Mouse (Mus musculus) brain, embryonic 14.5 days (tissue): Measurements from ENCODE around the gene Zfp366. TPM values are rescaled to one million over a fixed set of nuclear protein-coding genes. Genes with fewer than 3 reads are reported as not detected.

Experiments used
- DNase-seq: peaks from one replicate; pipeline ENCODE4 v3.0.0-alpha.2; 2011; ENCODE audit warnings: low read depth
- CTCF ChIP-seq: fragments of 200-500 bp; IDR thresholded peaks from 2 replicates; pipeline ENCODE4 v1.5.1; 2012; ENCODE audit warnings: inconsistent platforms, mild to moderate bottlenecking, moderate library complexity, borderline replicate concordance; ENCODE audit not compliant: insufficient read depth, insufficient read length; ENCODE audit errors: extremely low read depth
- POLR2A ChIP-seq: fragments of 200-500 bp; IDR thresholded peaks from 2 replicates; pipeline ENCODE4 v1.6.1; 2012; ENCODE audit warnings: mild to moderate bottlenecking, inconsistent platforms, borderline replicate concordance; ENCODE audit not compliant: poor library complexity, insufficient read depth, insufficient read length, severe bottlenecking; ENCODE audit errors: extremely low read depth
- polyA plus RNA-seq: library from polyadenylated mRNA; depleted of rRNA; stranded (reverse); fragments of >200 nt; gene quantifications from 2 replicates; pipeline ENCODE4 v1.2.3, GENCODE M21; 2012

The Zfp366 gene
- polyA plus RNA-seq, 1 experiment, result 4.4 TPM

DNA sequence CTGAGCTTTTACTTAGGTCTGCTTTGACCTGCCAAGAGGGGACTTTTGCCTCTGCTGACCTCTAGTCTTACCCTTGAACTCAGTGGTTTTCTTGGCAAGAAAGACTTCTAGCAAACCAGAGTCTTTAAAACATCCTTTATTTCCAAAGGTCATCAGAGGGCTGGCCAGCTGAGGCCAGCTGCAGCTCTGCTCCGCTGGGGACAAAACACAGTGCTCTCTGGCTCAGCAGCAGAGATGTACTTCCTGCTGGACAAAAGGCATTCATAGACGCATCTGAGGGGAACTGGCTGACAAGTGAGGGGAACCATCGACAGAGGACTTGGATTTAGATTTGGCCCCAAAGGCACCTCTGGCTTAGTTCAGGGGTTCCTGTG lies 45.9 kb downstream of the Zfp366 start:
- TF ChIP-seq POLR2A, result no peak
- TF ChIP-seq CTCF, result no peak
- DNase-seq, result no peak

DNA sequence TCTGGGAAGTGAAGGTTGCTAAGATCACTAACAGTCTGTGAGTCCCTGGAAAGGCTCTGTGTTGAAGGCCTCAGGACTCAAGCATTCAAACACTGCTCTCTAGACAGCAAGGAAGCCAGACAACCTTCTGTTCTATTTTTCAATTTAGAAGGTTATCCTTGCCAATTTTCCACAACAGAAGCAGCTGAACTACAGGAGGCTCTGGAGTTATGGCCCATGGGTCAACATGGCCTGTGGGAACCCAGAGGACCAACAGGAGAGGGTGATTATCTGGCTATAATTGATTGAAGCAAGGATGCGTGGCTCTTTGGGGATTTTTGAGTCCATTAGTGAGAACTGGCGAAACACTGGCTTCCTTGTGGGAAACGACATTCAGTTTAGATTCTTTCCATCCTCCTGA lies 48.7 kb downstream of the Zfp366 start:
- DNase-seq, result no peak
- no peak for TF ChIP-seq CTCF

GRCm38 (mm10) chr13:99233956-99234355 lies 49.3 kb downstream of the Zfp366 start:
- TF ChIP-seq POLR2A (no peak), CTCF (no peak)
- no peak for DNase-seq

DNA sequence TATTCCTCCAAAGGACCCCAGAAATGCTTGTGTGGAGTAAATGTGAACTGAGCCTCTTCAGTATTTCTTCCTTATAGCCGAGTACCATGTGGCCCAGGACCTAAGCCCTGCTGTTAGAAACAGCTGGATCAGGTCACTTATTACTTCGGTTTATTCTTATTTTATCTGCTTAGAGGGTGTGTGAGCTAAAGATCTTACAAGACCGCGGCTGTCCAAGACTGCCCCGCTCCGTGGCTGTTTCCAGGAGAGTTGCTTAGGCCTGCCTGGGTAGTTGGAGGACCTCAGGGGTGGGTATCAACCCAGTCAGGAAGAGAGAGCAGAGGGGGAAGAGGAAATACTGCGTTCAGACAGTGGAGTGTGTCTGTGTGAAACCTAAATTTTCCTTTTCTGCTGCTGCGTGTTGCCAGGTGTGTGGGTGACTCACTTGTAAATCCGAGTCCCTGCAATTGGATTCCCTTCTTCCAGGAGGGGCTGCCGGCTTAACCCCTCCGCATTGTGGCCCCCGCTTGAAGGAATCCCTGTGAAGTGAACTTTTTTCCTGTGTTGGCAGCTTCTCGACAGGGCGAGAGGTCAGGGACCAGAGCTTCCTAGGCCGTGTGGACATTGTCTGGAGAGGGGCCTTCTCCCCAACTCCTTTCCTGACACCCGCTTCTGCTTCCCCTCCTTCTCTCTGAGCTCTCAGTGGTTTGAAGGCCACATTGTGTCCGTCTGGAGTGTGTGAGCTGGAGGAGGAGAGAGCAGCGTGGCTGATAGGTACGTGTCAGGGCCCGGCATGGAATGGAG lies 51.0 kb downstream of the Zfp366 start:
- no peak for DNase-seq
- no peak for TF ChIP-seq POLR2A
- no peak for TF ChIP-seq CTCF

GRCm38 (mm10) chr13:99236222-99236621 lies 51.6 kb downstream of the Zfp366 start:
- DNase-seq, result no peak
- TF ChIP-seq CTCF, result no peak
- no peak for TF ChIP-seq POLR2A

GRCm38 (mm10) chr13:99237122-99237521 lies 52.5 kb downstream of the Zfp366 start:
- TF ChIP-seq POLR2A, result no peak
- no peak for TF ChIP-seq CTCF
- DNase-seq, result no peak

GRCm38 (mm10) chr13:99237841-99238216 lies 53.2 kb downstream of the Zfp366 start:
- TF ChIP-seq POLR2A (no peak), CTCF (no peak)
- no peak for DNase-seq

DNA sequence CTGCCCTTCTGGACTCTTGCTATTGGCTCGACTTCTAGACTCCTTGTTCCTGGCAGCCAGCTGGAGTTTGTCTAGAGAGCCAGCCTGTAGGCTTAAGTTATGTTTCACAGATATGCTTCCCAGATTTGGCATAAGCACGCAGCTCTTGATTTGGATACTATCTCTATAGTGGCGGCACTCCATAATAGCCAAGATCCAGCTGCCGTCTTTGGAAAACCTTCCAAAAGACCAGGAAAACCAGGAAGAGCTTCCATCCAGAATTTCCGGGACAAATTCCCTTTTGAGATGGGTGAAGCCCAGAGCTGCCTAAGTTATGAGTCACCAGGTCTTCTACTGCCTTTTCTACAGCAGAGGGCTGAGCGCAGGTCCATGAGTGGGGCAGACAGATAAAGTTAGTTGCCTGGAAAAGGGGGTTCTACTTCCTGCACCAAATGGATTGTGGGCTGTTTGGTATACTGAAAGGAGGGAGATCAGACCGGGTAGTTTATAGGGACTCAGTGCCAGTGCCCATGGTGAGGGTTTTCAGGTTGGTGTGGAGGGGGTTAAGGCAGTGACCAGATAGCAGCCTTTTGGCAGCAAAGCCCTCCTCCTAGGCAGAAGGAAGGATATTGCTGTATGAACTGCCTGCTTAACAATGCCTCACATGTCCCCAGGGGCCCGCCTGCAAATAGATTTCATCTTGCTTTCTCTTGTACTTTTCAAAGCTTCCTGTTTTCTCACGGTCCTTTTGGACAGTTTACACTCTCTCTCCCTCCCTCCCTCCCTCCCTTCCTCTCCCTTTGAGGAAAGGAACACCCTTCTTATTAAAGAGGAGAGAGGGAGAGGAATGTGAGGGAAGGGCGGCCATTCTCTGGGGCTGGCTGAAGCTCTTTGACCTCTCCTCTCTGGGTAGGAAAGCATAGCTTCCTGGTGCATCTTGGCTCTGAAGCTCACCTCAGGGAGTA lies 53.9 kb downstream of the Zfp366 start:
- no peak for TF ChIP-seq CTCF
- TF ChIP-seq POLR2A, result no peak
- peak; percentile 61 for DNase-seq

DNA sequence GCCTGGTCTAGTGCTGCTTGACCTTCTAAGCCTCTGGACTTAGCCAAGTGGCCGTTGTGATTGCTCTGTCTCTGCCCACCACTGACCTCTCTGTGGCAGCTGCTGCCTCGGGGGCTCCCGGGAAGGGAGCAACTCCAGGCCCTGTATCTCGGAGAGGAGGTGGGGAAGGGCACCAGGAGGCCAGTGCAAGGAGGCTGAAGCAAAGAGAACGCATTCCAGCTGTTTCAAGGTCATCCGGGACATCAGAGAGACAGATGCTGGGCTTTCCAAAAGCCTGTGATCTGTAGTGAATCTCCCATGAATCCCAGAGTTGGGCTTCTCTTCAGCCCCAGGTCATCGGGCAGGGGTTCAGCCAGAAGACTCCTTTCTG lies 54.5 kb downstream of the Zfp366 start:
- DNase-seq, result no peak
- TF ChIP-seq POLR2A (no peak), CTCF (no peak)

- TF ChIP-seq POLR2A (no peak), CTCF (no peak)
- DNase-seq, result no peak
Observed at GRCm38 (mm10) chr13:99239741-99240140, 55.1 kb downstream of the Zfp366 start.

DNA sequence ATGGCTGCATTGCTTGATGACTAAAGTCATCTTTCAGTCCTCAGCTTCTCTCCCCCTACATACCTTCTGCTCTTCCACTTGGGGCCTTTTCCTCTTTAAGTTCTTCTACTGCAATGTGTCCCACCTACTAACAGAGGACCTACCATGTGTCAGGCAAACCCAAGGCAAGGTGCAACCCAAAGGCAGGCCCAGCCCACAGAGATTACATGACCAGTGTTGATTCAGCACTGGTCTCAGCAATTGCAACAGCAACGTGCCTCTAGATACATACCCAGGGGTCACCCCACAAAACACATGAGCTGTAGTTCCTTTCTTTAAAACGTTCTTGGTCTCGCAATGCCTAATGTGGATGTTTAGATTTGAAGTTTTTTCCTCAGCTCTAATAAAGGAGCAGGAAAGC lies 57.4 kb downstream of the Zfp366 start:
- TF ChIP-seq POLR2A, result no peak
- no peak for TF ChIP-seq CTCF
- no peak for DNase-seq
